Mouse (Mus musculus) kidney, adult 2 months (tissue): Measurements from ENCODE around the gene Lrrc3c.

ENCODE experiments used
- CTCF ChIP-seq: fragments of 200-500 bp; conservative IDR thresholded peaks from 2 replicates; pipeline ENCODE4 v1.5.1; 2011; ENCODE audit warnings: low read depth, mild to moderate bottlenecking, control low read depth, low read length, moderate library complexity, mixed read lengths; ENCODE audit not compliant: insufficient read depth, insufficient read length
- POLR2A ChIP-seq: fragments of 200-500 bp; IDR thresholded peaks from one replicate; pipeline ENCODE4 v1.6.1; 2011; ENCODE audit warnings: low read depth, low read length, control low read depth

- TF ChIP-seq CTCF (peak; percentile 34), POLR2A (no peak)
Observed at GRCm38 (mm10) chr11:98568326-98568725, 29.8 kb upstream of the Lrrc3c start.
